Mouse (Mus musculus): Measurements from ENCODE around the gene Csf3. TPM values are rescaled to one million over a fixed set of nuclear protein-coding genes. Genes with fewer than 3 reads are reported as not detected.

Gene Csf3
- polyA plus RNA-seq, 1 experiment from 2014 or later, result not detected

- Histone ChIP-seq H3K27me3 (ENCODE audit: control insufficient read depth, insufficient read depth, low read length) (no peaks in the 10 kb centered on the region), H3K27ac (ENCODE audit: low read depth, low read length) (peak overlapping the region; percentile 93), H3K4me3 (ENCODE audit: low read depth, low read length) (peak overlapping the region; percentile 79), H3K9ac (ENCODE audit: low read length) (peak overlapping the region; percentile 87), H3K4me1 (replicated peaks; ENCODE audit: control insufficient read depth, insufficient read depth, low read length) (peaks cover 33% of the 10 kb centered on the region), H3K9me3 (ENCODE audit: control insufficient read depth, low read length) (no peaks in the 10 kb centered on the region), H3K4me2 (ENCODE audit: low read depth, low read length, severe bottlenecking) (peak overlapping the region; percentile 79), H3K36me3 (ENCODE audit: control insufficient read depth, insufficient read depth, low read length) (no peaks in the 10 kb centered on the region)
- ATAC-seq (replicated peaks; ENCODE audit: low FRiP score) (no peak), DNase-seq (ENCODE audit: low spot score) (no peak)
- WGBS, result 13% methylated on average over 8 of the region's 8 CpGs
These were observed 38.9 kb downstream of the Csf3 start for GRCm38 (mm10) chr11:98740026-98740392.

GRCm38 (mm10) chr11:98740393-98741050, 39.5 kb downstream of the Csf3 start, which contains the start of gene Thra:
Gene Thra, plus strand, starts transcription at chr11:98740638.
- peak within 1 kb of the TSS; percentile 79 for H3K4me3 ChIP-seq (ENCODE audit: low read depth, low read length)
- peak within 1 kb of the TSS; percentile 79 for H3K4me2 ChIP-seq (ENCODE audit: low read depth, low read length, severe bottlenecking)
- peaks cover 33% of the 10 kb centered on the region for H3K4me1 ChIP-seq (replicated peaks; ENCODE audit: control insufficient read depth, insufficient read depth, low read length)
- ATAC-seq (replicated peaks; ENCODE audit: low FRiP score), result peak; percentile 51; the same call in 1 of the 2 replicates
- WGBS, result under 1% methylated on average over 22 of the region's 22 CpGs
- DNase-seq (ENCODE audit: low spot score), result peak; percentile 85
- no peaks in the 10 kb centered on the region for H3K36me3 ChIP-seq (ENCODE audit: control insufficient read depth, insufficient read depth, low read length)
- peak within 1 kb of the TSS; percentile 93 for H3K27ac ChIP-seq (ENCODE audit: low read depth, low read length)
- no peaks in the 10 kb centered on the region for H3K9me3 ChIP-seq (ENCODE audit: control insufficient read depth, low read length)
- no peaks in the 10 kb centered on the region for H3K27me3 ChIP-seq (ENCODE audit: control insufficient read depth, insufficient read depth, low read length)
- peak within 1 kb of the TSS; percentile 87 for H3K9ac ChIP-seq (ENCODE audit: low read length)

GRCm38 (mm10) chr11:98741051-98741620, 40.1 kb downstream of the Csf3 start:
- Histone ChIP-seq H3K4me1 (replicated peaks; ENCODE audit: control insufficient read depth, insufficient read depth, low read length) (peaks cover 37% of the 10 kb centered on the region), H3K36me3 (ENCODE audit: control insufficient read depth, insufficient read depth, low read length) (no peaks in the 10 kb centered on the region), H3K4me2 (ENCODE audit: low read depth, low read length, severe bottlenecking) (peak overlapping the region; percentile 79), H3K9me3 (ENCODE audit: control insufficient read depth, low read length) (no peaks in the 10 kb centered on the region), H3K27me3 (ENCODE audit: control insufficient read depth, insufficient read depth, low read length) (no peaks in the 10 kb centered on the region), H3K4me3 (ENCODE audit: low read depth, low read length) (peak overlapping the region; percentile 79), H3K27ac (ENCODE audit: low read depth, low read length) (peak overlapping the region; percentile 93), H3K9ac (ENCODE audit: low read length) (peak overlapping the region; percentile 87)
- under 1% methylated on average over 17 of the region's 17 CpGs for WGBS
- DNase-seq (ENCODE audit: low spot score) (no peak), ATAC-seq (replicated peaks; ENCODE audit: low FRiP score) (no peak)

GRCm38 (mm10) chr11:98741622-98742396, 40.7 kb downstream of the Csf3 start:
- DNase-seq (ENCODE audit: low spot score), result peak; percentile 92
- Histone ChIP-seq H3K4me1 (replicated peaks; ENCODE audit: control insufficient read depth, insufficient read depth, low read length) (peaks cover 42% of the 10 kb centered on the region), H3K27me3 (ENCODE audit: control insufficient read depth, insufficient read depth, low read length) (no peaks in the 10 kb centered on the region), H3K9ac (ENCODE audit: low read length) (peak overlapping the region; percentile 87), H3K9me3 (ENCODE audit: control insufficient read depth, low read length) (no peaks in the 10 kb centered on the region), H3K4me2 (ENCODE audit: low read depth, low read length, severe bottlenecking) (peak overlapping the region; percentile 79), H3K36me3 (ENCODE audit: control insufficient read depth, insufficient read depth, low read length) (no peaks in the 10 kb centered on the region), H3K27ac (ENCODE audit: low read depth, low read length) (peak overlapping the region; percentile 93), H3K4me3 (ENCODE audit: low read depth, low read length) (peak overlapping the region; percentile 79)
- under 1% methylated on average over 58 of the region's 86 CpGs for WGBS
- peak; percentile 83 for ATAC-seq (replicated peaks; ENCODE audit: low FRiP score)

GRCm38 (mm10) chr11:98742397-98743291, 41.6 kb downstream of the Csf3 start:
- Histone ChIP-seq H3K9ac (ENCODE audit: low read length) (peak overlapping the region; percentile 87), H3K4me2 (ENCODE audit: low read depth, low read length, severe bottlenecking) (peak overlapping the region; percentile 79), H3K36me3 (ENCODE audit: control insufficient read depth, insufficient read depth, low read length) (no peaks in the 10 kb centered on the region), H3K27me3 (ENCODE audit: control insufficient read depth, insufficient read depth, low read length) (no peaks in the 10 kb centered on the region), H3K4me1 (replicated peaks; ENCODE audit: control insufficient read depth, insufficient read depth, low read length) (peaks cover 49% of the 10 kb centered on the region), H3K27ac (ENCODE audit: low read depth, low read length) (peak overlapping the region; percentile 93), H3K4me3 (ENCODE audit: low read depth, low read length) (peak overlapping the region; percentile 79), H3K9me3 (ENCODE audit: control insufficient read depth, low read length) (no peaks in the 10 kb centered on the region)
- peak; percentile 58 for DNase-seq (ENCODE audit: low spot score)
- ATAC-seq (replicated peaks; ENCODE audit: low FRiP score), result peak; percentile 15
- WGBS, result 7% methylated on average over 13 of the region's 21 CpGs

GRCm38 (mm10) chr11:98743655-98744345, 42.7 kb downstream of the Csf3 start:
- Histone ChIP-seq H3K9me3 (ENCODE audit: control insufficient read depth, low read length) (no peaks in the 10 kb centered on the region), H3K9ac (ENCODE audit: low read length) (peak overlapping the region; percentile 44), H3K27ac (ENCODE audit: low read depth, low read length) (peak overlapping the region; percentile 93), H3K36me3 (ENCODE audit: control insufficient read depth, insufficient read depth, low read length) (no peaks in the 10 kb centered on the region), H3K27me3 (ENCODE audit: control insufficient read depth, insufficient read depth, low read length) (no peaks in the 10 kb centered on the region), H3K4me3 (ENCODE audit: low read depth, low read length) (peak overlapping the region; percentile 79), H3K4me2 (ENCODE audit: low read depth, low read length, severe bottlenecking) (peak overlapping the region; percentile 79), H3K4me1 (replicated peaks; ENCODE audit: control insufficient read depth, insufficient read depth, low read length) (peaks cover 60% of the 10 kb centered on the region)
- 9% methylated on average over 9 of the region's 9 CpGs for WGBS
- DNase-seq (ENCODE audit: low spot score) (peak; percentile 71), ATAC-seq (replicated peaks; ENCODE audit: low FRiP score) (no peak)

- Histone ChIP-seq H3K9ac (ENCODE audit: low read length) (peak overlapping the region; percentile 44), H3K36me3 (ENCODE audit: control insufficient read depth, insufficient read depth, low read length) (no peaks in the 10 kb centered on the region), H3K4me2 (ENCODE audit: low read depth, low read length, severe bottlenecking) (peak overlapping the region; percentile 79), H3K9me3 (ENCODE audit: control insufficient read depth, low read length) (no peaks in the 10 kb centered on the region), H3K4me1 (replicated peaks; ENCODE audit: control insufficient read depth, insufficient read depth, low read length) (peaks cover 67% of the 10 kb centered on the region), H3K27ac (ENCODE audit: low read depth, low read length) (peak overlapping the region; percentile 93; the same call in 1 of the 2 replicates), H3K4me3 (ENCODE audit: low read depth, low read length) (peak overlapping the region; percentile 79), H3K27me3 (ENCODE audit: control insufficient read depth, insufficient read depth, low read length) (no peaks in the 10 kb centered on the region)
- no peak for DNase-seq (ENCODE audit: low spot score)
- no peak for ATAC-seq (replicated peaks; ENCODE audit: low FRiP score)
- WGBS, result 37% methylated on average over 7 of the region's 7 CpGs
These were observed 43.5 kb downstream of the Csf3 start for GRCm38 (mm10) chr11:98744456-98745019.

All from forebrain, embryonic 11.5 days (tissue).